Mouse (Mus musculus) CH12.LX (cell line): ENCODE results near the gene Wdfy1.
A peak's percentile ranks its signal among the peaks of the same experiment; 100 is the strongest.

ENCODE experiments used
- BHLHE40 ChIP-seq: IDR thresholded peaks from 2 replicates; pipeline ENCODE4 v1.6.1; 2011; ENCODE audit warnings: mild to moderate bottlenecking, low read depth, low read length, improper control_type of control experiment
- CTCF ChIP-seq, 2 experiments: IDR thresholded peaks in 1 of 2; conservative IDR thresholded peaks in 1 of 2; 2 replicates each; pipeline ENCODE4 v1.5.1; 2011 to 2012; ENCODE audit warnings: low read depth in 2 of 2, low read length in 2 of 2, improper control_type of control experiment in 1 of 2, inconsistent platforms in 1 of 2, mild to moderate bottlenecking in 1 of 2, moderate library complexity in 1 of 2
- E2F4 ChIP-seq: IDR thresholded peaks from 2 replicates; pipeline ENCODE4 v1.6.1; 2011; ENCODE audit warnings: low read depth, low read length, improper control_type of control experiment; ENCODE audit not compliant: insufficient replicate concordance
- EP300 ChIP-seq: IDR thresholded peaks from 2 replicates; pipeline ENCODE4 v1.6.1; 2011; ENCODE audit warnings: low read length, improper control_type of control experiment
- MAX ChIP-seq: IDR thresholded peaks from 2 replicates; pipeline ENCODE4 v1.6.1; 2011; ENCODE audit warnings: low read length, improper control_type of control experiment
- POLR2A ChIP-seq: IDR thresholded peaks from 2 replicates; pipeline ENCODE4 v1.6.1; 2011; ENCODE audit warnings: low read depth, mild to moderate bottlenecking, improper control_type of control experiment, low read length

DNA sequence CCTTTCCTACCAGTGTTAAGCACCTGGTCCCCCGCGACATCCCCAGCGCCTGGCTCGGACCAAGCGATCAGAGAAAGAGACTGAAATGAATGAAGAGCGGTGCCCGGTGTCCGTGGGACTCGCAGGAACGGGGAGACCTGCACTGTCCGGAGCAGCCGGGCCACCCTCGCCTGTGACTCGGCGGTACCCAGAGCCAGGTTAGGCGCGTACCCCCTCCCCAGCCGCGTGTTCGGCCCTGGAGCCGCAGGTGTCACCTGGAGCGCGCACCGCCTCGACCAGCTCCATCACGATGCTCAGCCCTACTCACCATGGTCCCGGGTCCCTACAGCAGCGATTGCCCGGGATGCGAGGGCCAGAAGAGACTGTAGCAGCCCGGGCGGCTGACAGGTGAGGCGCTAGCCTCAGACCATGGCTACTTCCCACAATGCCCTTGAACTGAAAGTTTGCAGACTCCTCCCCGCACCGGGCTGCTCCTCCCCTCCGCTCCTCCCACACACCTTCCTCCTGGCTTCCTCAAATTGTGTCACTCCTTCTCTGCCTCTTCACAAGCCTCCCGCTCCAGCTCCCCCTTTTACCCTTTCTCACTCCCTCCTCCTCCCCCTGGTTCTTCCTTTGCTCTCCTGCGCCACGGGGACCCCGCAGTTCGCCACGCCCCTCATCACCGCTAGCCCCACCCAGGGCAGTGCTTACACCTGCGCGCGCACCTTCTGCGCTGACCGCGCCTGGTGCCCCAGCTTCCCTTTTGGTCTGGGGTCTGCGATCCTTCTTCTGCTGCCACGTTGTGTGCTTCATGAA, 104.2 kb downstream of the Wdfy1 start, which contains the start of gene Ap1s3:
- TF ChIP-seq CTCF (conservative IDR thresholded peaks at IDR 0.05 in 1 of 2, IDR thresholded peaks at IDR 0.05 in 1 of 2; ENCODE audit: low read depth in 2 of 2, low read length in 2 of 2) = no peak
- no peak for TF ChIP-seq BHLHE40
- no peak for TF ChIP-seq MAX
- no peak for TF ChIP-seq EP300
- peak; percentile 85 for TF ChIP-seq POLR2A
- TF ChIP-seq E2F4 = no peak
